Mouse (Mus musculus) right cerebral cortex, adult 18-20 months (tissue): Measurements from ENCODE around the gene Angptl8.
"Not testable (repeated sequence)": the region's sequence is repeated elsewhere in the genome, so short reads cannot be mapped to it uniquely, and the experiment has no call there.

Source experiments
- DNase-seq: peaks from one replicate; pipeline ENCODE4 v3.0.0; 2022; ENCODE audit warnings: mixed read lengths

Angptl8 gene

GRCm38 (mm10) chr9:21835258-21835912 is at the start of gene Angptl8:
Angptl8 (plus strand) TSS chr9:21835510.
- DNase-seq: no peak

- DNase-seq: not testable (repeated sequence)
Measured at GRCm38 (mm10) chr9:21786309-21786708, 49.0 kb upstream of the Angptl8 start.

- peak; percentile 65 for DNase-seq
Measured at GRCm38 (mm10) chr9:21786906-21787305, 48.4 kb upstream of the Angptl8 start.

- DNase-seq: no peak
Measured at GRCm38 (mm10) chr9:21787654-21788053, 47.7 kb upstream of the Angptl8 start.

GRCm38 (mm10) chr9:21788234-21788633 is 47.1 kb upstream of the Angptl8 start:
- no peak for DNase-seq

GRCm38 (mm10) chr9:21791861-21792260 is 43.4 kb upstream of the Angptl8 start:
- no peak for DNase-seq

- peak; percentile 75 for DNase-seq
Measured at GRCm38 (mm10) chr9:21792644-21793043, 42.7 kb upstream of the Angptl8 start.

- not testable (repeated sequence) for DNase-seq
Measured at GRCm38 (mm10) chr9:21793507-21793906, 41.8 kb upstream of the Angptl8 start.

- no peak for DNase-seq
Measured at GRCm38 (mm10) chr9:21794344-21794834, 40.9 kb upstream of the Angptl8 start.

GRCm38 (mm10) chr9:21794925-21795324 is 40.4 kb upstream of the Angptl8 start:
- DNase-seq: no peak

GRCm38 (mm10) chr9:21795579-21795978 is 39.7 kb upstream of the Angptl8 start:
- no peak for DNase-seq

GRCm38 (mm10) chr9:21796259-21796658 is 39.1 kb upstream of the Angptl8 start:
- no peak for DNase-seq

- DNase-seq: no peak
Measured at GRCm38 (mm10) chr9:21796919-21797318, 38.4 kb upstream of the Angptl8 start.

- no peak for DNase-seq
Measured at GRCm38 (mm10) chr9:21797921-21798344, 37.4 kb upstream of the Angptl8 start.

- peak; percentile 61 for DNase-seq
Measured at GRCm38 (mm10) chr9:21798345-21799009, 36.8 kb upstream of the Angptl8 start, which contains the start of gene Kank2. Kank2 (minus strand) TSS chr9:21798744.

- no peak for DNase-seq
Measured at GRCm38 (mm10) chr9:21799010-21799350, 36.3 kb upstream of the Angptl8 start.

GRCm38 (mm10) chr9:21801121-21801520 is 34.2 kb upstream of the Angptl8 start:
- no peak for DNase-seq

- DNase-seq: no peak
Measured at GRCm38 (mm10) chr9:21801591-21801990, 33.7 kb upstream of the Angptl8 start.

- peak; percentile 91 for DNase-seq
Measured at GRCm38 (mm10) chr9:21803986-21804644, 31.2 kb upstream of the Angptl8 start.

- no peak for DNase-seq
Measured at GRCm38 (mm10) chr9:21806363-21806762, 28.9 kb upstream of the Angptl8 start.

GRCm38 (mm10) chr9:21806976-21807375 is 28.3 kb upstream of the Angptl8 start:
- DNase-seq: no peak

- no peak for DNase-seq
Measured at GRCm38 (mm10) chr9:21808561-21808960, 26.7 kb upstream of the Angptl8 start.

- no peak for DNase-seq
Measured at GRCm38 (mm10) chr9:21811170-21811569, 24.1 kb upstream of the Angptl8 start.
